Mouse (Mus musculus) ovary, postnatal 10 days (tissue): ENCODE measurements around the gene Dpep2nb.

ENCODE experiments used
- DNase-seq: peaks from one replicate; pipeline ENCODE4 v3.0.0; 2022; ENCODE audit warnings: low spot score

The Dpep2nb gene

GRCm38 (mm10) chr8:105959350-105959749 lies 46.4 kb downstream of the Dpep2nb start:
- no peak for DNase-seq

DNA sequence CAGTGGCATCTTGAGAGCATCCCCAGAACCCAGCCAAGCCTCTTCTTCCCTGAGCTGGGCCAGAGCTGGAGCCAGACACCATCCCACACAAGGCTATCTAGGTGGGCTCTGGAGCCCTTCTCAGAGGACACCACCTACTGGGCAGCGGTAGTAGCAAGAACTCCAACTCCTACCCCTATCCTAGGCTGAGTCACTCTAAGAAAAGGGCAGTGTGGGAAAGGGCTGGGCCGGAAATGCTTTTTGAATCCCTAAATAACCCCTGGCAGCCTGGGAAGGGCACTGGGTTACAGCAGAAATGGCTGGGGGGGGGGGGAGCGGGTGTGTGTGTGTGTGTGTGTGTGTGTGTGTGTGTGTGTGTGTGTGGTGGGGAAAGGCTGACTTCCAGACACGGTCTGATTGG lies 48.0 kb downstream of the Dpep2nb start:
- no peak for DNase-seq

DNA sequence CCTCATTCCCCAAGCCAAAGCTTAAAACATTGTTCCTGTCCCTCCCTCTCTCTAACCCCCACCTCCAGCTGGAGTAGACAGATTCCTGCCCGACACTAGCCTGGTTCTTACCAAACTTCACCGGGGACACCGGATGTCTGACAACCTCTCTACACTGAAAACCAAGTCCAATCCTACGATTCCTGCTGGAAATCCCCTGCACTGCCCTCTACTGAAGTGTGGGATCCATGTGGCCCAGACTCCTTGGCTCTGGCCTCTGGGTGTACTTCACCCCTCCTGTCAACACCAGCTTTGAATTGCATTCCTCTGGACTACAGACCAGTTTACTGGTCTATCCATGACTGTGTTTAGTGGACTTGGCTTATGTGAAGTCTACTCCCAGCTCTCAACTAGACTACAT lies 49.2 kb downstream of the Dpep2nb start:
- DNase-seq: no peak

GRCm38 (mm10) chr8:105951057-105951659 lies 54.6 kb downstream of the Dpep2nb start:
- no peak for DNase-seq

GRCm38 (mm10) chr8:105949350-105949749 lies 56.4 kb downstream of the Dpep2nb start:
- DNase-seq: no peak
